Mouse (Mus musculus) thymus, adult 2 months (tissue): ENCODE measurements around the gene Ndst4. TPM values are rescaled to one million over a fixed set of nuclear protein-coding genes. Genes with fewer than 3 reads are reported as not detected.

Experiments used
- DNase-seq: peaks from one replicate; pipeline ENCODE4 v3.0.0; 2021
- H3K27ac ChIP-seq: fragments of 200-500 bp; 2 replicates; pipeline ENCODE4 v1.5.1; 2012; ENCODE audit warnings: low read length, control low read depth; ENCODE audit not compliant: control insufficient read depth, insufficient read depth
- H3K27me3 ChIP-seq: fragments of 200-500 bp; 2 replicates; pipeline ENCODE4 v1.6.1; 2012; ENCODE audit warnings: mild to moderate bottlenecking, low read length, moderate library complexity, mixed read lengths; ENCODE audit not compliant: control insufficient read depth, insufficient read depth
- H3K36me3 ChIP-seq: fragments of 200-500 bp; 2 replicates; pipeline ENCODE4 v1.6.1; 2012; ENCODE audit warnings: mild to moderate bottlenecking, low read length, moderate library complexity; ENCODE audit not compliant: control insufficient read depth, insufficient read depth
- H3K4me1 ChIP-seq: fragments of 200-500 bp; replicated peaks from 2 replicates; pipeline ENCODE4 v1.6.1; 2012; ENCODE audit warnings: low read length; ENCODE audit not compliant: control insufficient read depth, insufficient read depth
- H3K4me3 ChIP-seq: fragments of 200-500 bp; 2 replicates; pipeline ENCODE4 v1.5.1; 2012; ENCODE audit warnings: mild to moderate bottlenecking, low read length, control low read depth, moderate library complexity; ENCODE audit not compliant: control insufficient read depth, insufficient read depth
- CTCF ChIP-seq: fragments of 200-500 bp; IDR thresholded peaks from 2 replicates; pipeline ENCODE4 v1.5.1; 2012; ENCODE audit warnings: mild to moderate bottlenecking, control low read depth, low read length, moderate library complexity, borderline replicate concordance; ENCODE audit not compliant: control insufficient read depth, poor library complexity, insufficient read depth; ENCODE audit errors: extremely low read depth
- POLR2A ChIP-seq: fragments of 200-500 bp; IDR thresholded peaks from 2 replicates; pipeline ENCODE4 v1.6.1; 2012; ENCODE audit warnings: mild to moderate bottlenecking, low read length, control low read depth, moderate library complexity; ENCODE audit not compliant: control insufficient read depth, poor library complexity, insufficient read depth; ENCODE audit errors: extremely low read depth
- WGBS: fragments of 180-500 bp; shearing (Covaris S2); methylation state at CpG from one replicate; pipeline ENCODE4 v1.1.7; 2018; 5-methylcytosine and 5-hydroxymethylcytosine counted together
- polyA plus RNA-seq: library from polyadenylated mRNA; depleted of rRNA; stranded (reverse); fragments of >200 nt; gene quantifications from 2 replicates; pipeline ENCODE4 v1.2.3, GENCODE M21; 2012

Ndst4 gene
- polyA plus RNA-seq, 1 experiment: not detected

- H3K4me1 ChIP-seq: no peaks in the 10 kb centered on the region
- no peak overlapping the region for H3K4me3 ChIP-seq
- TF ChIP-seq CTCF (no peak), POLR2A (no peak)
- no peaks in the 10 kb centered on the region for H3K27me3 ChIP-seq
- WGBS: 77% methylated on average over 1 of the region's 1 CpGs
- no peak overlapping the region for H3K27ac ChIP-seq
- no peak for DNase-seq
- H3K36me3 ChIP-seq: no peaks in the 10 kb centered on the region
Measured at GRCm38 (mm10) chr3:125690948-125691347, 287.1 kb downstream of the Ndst4 start.

DNA sequence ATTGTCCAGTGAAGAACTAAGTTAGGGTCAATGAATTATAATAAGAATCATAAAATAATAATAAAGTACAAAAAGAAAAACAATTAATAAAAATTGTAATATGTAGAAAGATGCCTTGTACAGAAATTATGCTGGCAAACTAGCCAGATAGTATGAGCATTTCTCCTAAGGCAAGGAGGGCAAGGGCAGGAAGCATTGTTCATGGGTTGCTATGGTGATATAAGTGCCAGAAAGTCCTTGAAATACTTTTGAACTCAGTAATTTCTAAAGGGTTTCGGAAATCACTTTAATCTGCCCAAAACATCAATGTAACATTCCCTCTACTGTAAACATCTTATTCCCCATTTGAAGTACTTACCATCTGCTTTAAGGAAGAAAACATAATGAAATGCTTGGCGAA lies 319.1 kb downstream of the Ndst4 start:
- TF ChIP-seq POLR2A (no peak), CTCF (no peak)
- no peak overlapping the region for H3K27ac ChIP-seq
- H3K4me3 ChIP-seq: no peak overlapping the region
- no peaks in the 10 kb centered on the region for H3K36me3 ChIP-seq
- no peaks in the 10 kb centered on the region for H3K27me3 ChIP-seq
- no peak for DNase-seq
- H3K4me1 ChIP-seq: no peaks in the 10 kb centered on the region
- WGBS: 92% methylated on average over 2 of the region's 2 CpGs

DNA sequence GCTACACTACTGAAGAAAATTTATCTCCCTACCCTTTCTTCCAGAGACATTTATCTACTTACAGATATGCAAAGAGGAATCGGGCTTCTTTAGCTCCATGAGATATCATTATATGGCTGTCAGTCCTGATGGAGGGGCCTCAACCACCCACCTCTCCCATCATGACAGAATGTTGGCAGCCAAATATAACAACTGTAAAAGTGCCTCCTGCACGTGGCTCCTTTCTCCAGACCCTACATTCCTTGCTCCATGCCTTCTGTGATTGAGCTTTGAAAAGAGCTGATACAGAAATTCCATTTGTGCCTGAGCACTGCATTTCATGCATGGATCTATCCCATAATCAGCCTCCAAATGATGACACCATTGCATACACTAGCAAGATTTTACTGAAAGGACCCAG lies 331.1 kb downstream of the Ndst4 start:
- Histone ChIP-seq H3K4me1 (no peaks in the 10 kb centered on the region), H3K4me3 (no peak overlapping the region), H3K27me3 (no peaks in the 10 kb centered on the region), H3K36me3 (no peaks in the 10 kb centered on the region), H3K27ac (no peak overlapping the region)
- no peak for DNase-seq
- WGBS: 83% methylated on average over 2 of the region's 2 CpGs
- TF ChIP-seq CTCF: no peak
- TF ChIP-seq POLR2A: no peak

DNA sequence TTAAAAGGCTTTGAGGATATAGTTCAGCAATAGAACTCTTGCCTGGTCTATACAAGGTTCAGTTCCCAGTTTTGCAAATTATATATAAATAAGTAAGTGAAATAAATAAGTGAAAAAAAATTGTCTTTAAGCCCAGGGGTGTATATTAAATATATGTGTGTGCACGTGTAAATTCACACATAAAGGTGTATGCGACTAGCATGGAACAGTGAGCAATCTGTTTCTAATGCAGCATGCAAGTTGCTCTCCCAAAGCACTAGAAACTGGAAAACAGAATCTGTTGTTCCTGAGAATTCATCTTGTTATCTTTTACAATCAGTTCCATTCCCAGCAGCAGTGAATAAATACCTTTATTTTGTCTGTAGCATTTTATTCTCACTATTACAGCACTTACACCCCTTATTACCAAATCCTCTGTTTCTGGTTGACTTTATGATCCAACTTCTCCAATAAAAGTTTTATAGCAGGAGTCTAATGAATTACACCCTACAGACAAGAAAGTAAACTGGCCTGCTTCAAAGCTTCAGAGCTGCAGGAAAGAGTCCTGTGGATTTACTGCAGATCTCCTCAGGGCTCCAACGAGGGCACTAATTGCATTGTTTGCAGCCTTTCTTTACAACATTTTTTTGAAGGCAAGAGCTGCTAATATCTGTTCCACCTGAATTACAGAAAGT lies 340.7 kb downstream of the Ndst4 start:
- no peaks in the 10 kb centered on the region for H3K27me3 ChIP-seq
- no peak for DNase-seq
- 70% methylated on average over 3 of the region's 3 CpGs for WGBS
- TF ChIP-seq CTCF (no peak), POLR2A (no peak)
- H3K36me3 ChIP-seq: no peaks in the 10 kb centered on the region
- H3K4me3 ChIP-seq: no peak overlapping the region
- H3K27ac ChIP-seq: no peak overlapping the region
- H3K4me1 ChIP-seq: no peaks in the 10 kb centered on the region

DNA sequence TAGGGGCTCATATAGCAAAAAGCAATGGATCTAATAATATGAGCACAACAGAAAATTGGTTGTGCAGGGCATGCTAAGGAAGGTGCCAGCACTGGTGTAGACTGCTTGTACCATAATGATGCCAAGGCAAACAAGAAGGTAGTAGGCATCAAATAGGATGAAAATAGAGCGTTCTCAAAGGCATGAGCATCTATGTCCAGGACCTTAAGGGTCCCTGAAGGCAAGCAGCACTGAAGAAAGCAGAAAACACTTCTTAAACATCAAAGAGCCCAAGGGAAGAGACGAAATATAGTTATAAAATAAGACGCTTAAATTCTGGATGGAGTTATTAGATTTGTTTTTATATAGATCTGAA lies 341.2 kb downstream of the Ndst4 start:
- no peak overlapping the region for H3K27ac ChIP-seq
- no peaks in the 10 kb centered on the region for H3K27me3 ChIP-seq
- no peaks in the 10 kb centered on the region for H3K4me1 ChIP-seq
- TF ChIP-seq CTCF: no peak
- TF ChIP-seq POLR2A: no peak
- no peak overlapping the region for H3K4me3 ChIP-seq
- DNase-seq: no peak
- 81% methylated on average over 3 of the region's 3 CpGs for WGBS
- no peaks in the 10 kb centered on the region for H3K36me3 ChIP-seq

DNA sequence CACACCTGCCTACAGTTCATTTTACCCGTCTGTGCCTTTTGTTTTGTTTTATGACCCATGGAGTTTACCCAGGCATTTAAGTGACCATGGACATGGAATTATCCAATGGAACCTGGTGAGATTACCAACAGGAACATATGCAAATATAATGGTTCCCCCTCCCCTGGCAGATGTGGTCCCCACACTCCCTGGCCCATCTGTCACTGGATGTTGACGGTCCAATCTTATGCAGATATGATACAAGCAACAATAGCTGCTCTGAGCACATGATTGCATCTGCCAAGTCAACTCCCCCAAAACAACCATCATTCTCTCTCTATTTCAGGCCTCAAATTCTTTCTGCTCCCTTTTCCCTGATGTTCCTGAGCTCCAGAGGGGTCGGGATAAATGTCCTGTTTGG lies 342.5 kb downstream of the Ndst4 start:
- Histone ChIP-seq H3K27me3 (no peaks in the 10 kb centered on the region), H3K27ac (no peak overlapping the region), H3K4me1 (no peaks in the 10 kb centered on the region), H3K4me3 (no peak overlapping the region), H3K36me3 (no peaks in the 10 kb centered on the region)
- no peak for DNase-seq
- TF ChIP-seq CTCF (no peak), POLR2A (no peak)
- WGBS: 86% methylated on average over 3 of the region's 3 CpGs

GRCm38 (mm10) chr3:125756911-125757310 lies 353.0 kb downstream of the Ndst4 start:
- DNase-seq: no peak
- TF ChIP-seq POLR2A: no peak
- TF ChIP-seq CTCF: no peak
- 35% methylated on average over 1 of the region's 1 CpGs for WGBS
- Histone ChIP-seq H3K36me3 (no peaks in the 10 kb centered on the region), H3K27me3 (no peaks in the 10 kb centered on the region), H3K27ac (no peak overlapping the region), H3K4me1 (no peaks in the 10 kb centered on the region), H3K4me3 (no peak overlapping the region)
